In genomic region chr14:47111341-47111740, GRCm38 (mm10) we compare ENCODE assay signal across 13 mouse cellular contexts.
A peak's percentile ranks its signal among the peaks of the same experiment; 100 is the strongest.
DNase-seq lines count a peak whose midpoint lies in the region.
"Had no signal": no experiment of that assay in that cellular context is flagged by ENCODE, and none has a peak within 500 bp of the region (broad histone marks: within the 10 kb centered on the region; RNA-seq: fewer than 3 reads in every experiment).

No protein-coding gene starts in this region.

- peak; percentile 18 for DNase-seq in brain, adult 2 months (ENCODE audit: low read depth, low spot score)
- peak; percentile 40 for DNase-seq in cerebellum, adult 11-12 months
- DNase-seq in cerebellum, adult 9-10 months: peak; percentile 47
- peak; percentile 57 to 66 for DNase-seq in cerebellum, postnatal 25 days
- DNase-seq in left cerebral cortex, adult 8-10 months (ENCODE audit: low spot score in 2 of 2): no peak
- DNase-seq in gastrocnemius, postnatal 10 days: no peak
- DNase-seq in thymus, postnatal 36 days: no peak
- DNase-seq: adrenal gland, postnatal 10 days; forebrain, postnatal 0 days; gastrocnemius, adult 2 months; gastrocnemius, postnatal 36 days; heart, adult 11 months; kidney, adult 18-20 months had no signal

Comparison
In these comparisons a context has a peak if more than half of its experiments do, and no peak if none do; other contexts are left out.
1. DNase-seq: peak in brain, adult 2 months (single experiment), cerebellum, adult 11-12 months (single experiment), cerebellum, adult 9-10 months (single experiment) and cerebellum, postnatal 25 days (2 of 2); none in left cerebral cortex, adult 8-10 months (0 of 2), gastrocnemius, postnatal 10 days (single experiment) and thymus, postnatal 36 days (0 of 2).